Mouse (Mus musculus) limb, embryonic 12.5 days (tissue): ENCODE data around the gene Nlgn1. TPM values are rescaled to one million over a fixed set of nuclear protein-coding genes. Genes with fewer than 3 reads are reported as not detected.

ENCODE experiments used
- ATAC-seq: fragments of 200-750 bp; cut with Nextera tagmentation; 2 replicates; pipeline ENCODE4 v1.8.0; 2017; ENCODE audit warnings: low read depth, moderate TSS enrichment; ENCODE audit not compliant: insufficient number of reproducible peaks, insufficient read depth, low FRiP score, low TSS enrichment
- H3K27ac ChIP-seq: fragments of 300-500 bp; sonication (generic); 2 replicates; pipeline ENCODE4 v1.5.1; 2016; ENCODE audit warnings: mild to moderate bottlenecking, moderate library complexity
- H3K27me3 ChIP-seq: fragments of 300-500 bp; sonication (generic); 2 replicates; pipeline ENCODE4 v1.6.1; 2016; ENCODE audit warnings: mild to moderate bottlenecking, moderate library complexity
- H3K36me3 ChIP-seq: fragments of 300-500 bp; sonication (generic); 2 replicates; pipeline ENCODE4 v1.6.1; 2016; ENCODE audit warnings: mild to moderate bottlenecking, moderate library complexity
- H3K4me1 ChIP-seq: fragments of 300-500 bp; sonication (generic); replicated peaks from 2 replicates; pipeline ENCODE4 v1.6.1; 2016
- H3K4me2 ChIP-seq: fragments of 300-500 bp; sonication (generic); 2 replicates; pipeline ENCODE4 v1.6.1; 2016; ENCODE audit warnings: mild to moderate bottlenecking, moderate library complexity
- H3K4me3 ChIP-seq: fragments of 300-500 bp; sonication (generic); replicated peaks from 2 replicates; pipeline ENCODE4 v1.5.1; 2016; ENCODE audit warnings: mild to moderate bottlenecking
- H3K9ac ChIP-seq: fragments of 300-500 bp; sonication (generic); replicated peaks from 2 replicates; pipeline ENCODE4 v1.6.1; 2016; ENCODE audit warnings: mild to moderate bottlenecking, moderate library complexity
- H3K9me3 ChIP-seq: fragments of 300-500 bp; sonication (generic); 2 replicates; pipeline ENCODE4 v1.6.1; 2016; ENCODE audit warnings: mild to moderate bottlenecking, moderate library complexity
- WGBS: fragments of 180-500 bp; shearing (Covaris S2); methylation state at CpG from one replicate; pipeline ENCODE4 v1.1.7; 2016; 5-methylcytosine and 5-hydroxymethylcytosine counted together
- polyA plus RNA-seq: library from polyadenylated mRNA; unstranded; fragments of >200 nt; fragmentation: Nextera tagmentation; extraction: Ambion mirVana; gene quantifications from 2 replicates; pipeline ENCODE4 v1.2.1, GENCODE M21; 2016

Gene Nlgn1
- polyA plus RNA-seq, 1 experiment from 2014 or later = 0.53 TPM

DNA sequence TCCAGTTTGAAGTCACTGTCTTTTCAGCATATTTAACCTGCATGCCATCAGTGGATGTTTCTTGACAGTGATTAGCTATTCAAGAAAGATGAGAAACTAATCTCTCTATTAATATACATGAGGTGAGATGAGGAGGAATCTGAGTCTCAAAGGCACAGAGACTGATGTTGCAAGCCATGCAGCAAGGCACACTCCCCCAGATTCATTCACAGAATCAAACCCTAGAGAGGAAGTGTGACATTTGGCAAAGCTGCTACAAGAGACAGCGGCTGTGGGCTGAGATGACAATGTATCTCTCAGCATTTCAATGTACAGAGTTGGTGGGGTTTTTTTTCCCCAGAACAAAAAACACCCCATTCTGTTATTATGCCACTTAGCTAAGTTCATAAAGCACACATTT, 885.1 kb downstream of the Nlgn1 start:
- Histone ChIP-seq H3K27me3 (no peaks in the 10 kb centered on the region), H3K36me3 (no peaks in the 10 kb centered on the region), H3K4me2 (no peak overlapping the region), H3K9ac (no peak overlapping the region), H3K9me3 (no peaks in the 10 kb centered on the region), H3K4me3 (no peak overlapping the region), H3K4me1 (no peaks in the 10 kb centered on the region), H3K27ac (no peak overlapping the region)
- 85% methylated on average over 1 of the region's 1 CpGs for WGBS
- no peak for ATAC-seq

- H3K4me1 ChIP-seq = no peaks in the 10 kb centered on the region
- ATAC-seq = peak; percentile 37; the same call in 1 of the 2 replicates
- no peaks in the 10 kb centered on the region for H3K36me3 ChIP-seq
- no peak overlapping the region for H3K27ac ChIP-seq
- H3K9me3 ChIP-seq = no peaks in the 10 kb centered on the region
- H3K4me3 ChIP-seq = no peak overlapping the region
- H3K4me2 ChIP-seq = no peak overlapping the region
- WGBS = 31% methylated on average over 3 of the region's 3 CpGs
- no peaks in the 10 kb centered on the region for H3K27me3 ChIP-seq
- H3K9ac ChIP-seq = no peak overlapping the region
These were observed 888.6 kb downstream of the Nlgn1 start for GRCm38 (mm10) chr3:25443657-25444056.

- H3K36me3 ChIP-seq = no peaks in the 10 kb centered on the region
- H3K4me3 ChIP-seq = no peak overlapping the region
- H3K27me3 ChIP-seq = no peaks in the 10 kb centered on the region
- WGBS = 97% methylated on average over 1 of the region's 1 CpGs
- H3K4me2 ChIP-seq = no peak overlapping the region
- H3K27ac ChIP-seq = no peak overlapping the region
- no peak overlapping the region for H3K9ac ChIP-seq
- H3K4me1 ChIP-seq = no peaks in the 10 kb centered on the region
- H3K9me3 ChIP-seq = no peaks in the 10 kb centered on the region
- no peak for ATAC-seq
These were observed 889.6 kb downstream of the Nlgn1 start for GRCm38 (mm10) chr3:25442617-25443016.

DNA sequence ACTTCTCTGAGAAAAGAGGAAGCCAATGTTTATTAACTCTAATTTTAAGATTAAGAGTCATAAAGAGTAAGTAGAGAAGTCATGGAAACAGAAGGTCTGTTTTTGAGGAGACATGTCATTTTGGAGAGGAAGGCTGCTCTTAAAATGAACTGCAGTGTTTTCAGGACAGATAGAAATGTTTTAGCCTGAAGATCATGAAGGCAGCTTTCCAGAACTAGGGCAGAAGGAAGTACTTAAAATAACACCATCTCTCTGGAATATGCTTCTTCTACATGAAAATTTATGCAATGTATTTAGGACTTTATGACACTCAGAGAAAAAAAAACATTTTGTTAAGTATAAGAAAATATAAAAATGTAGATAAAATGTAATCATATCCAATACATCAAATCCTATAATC, 905.3 kb downstream of the Nlgn1 start:
- Histone ChIP-seq H3K27ac (no peak overlapping the region), H3K4me3 (no peak overlapping the region), H3K36me3 (no peaks in the 10 kb centered on the region), H3K9me3 (no peaks in the 10 kb centered on the region), H3K4me1 (no peaks in the 10 kb centered on the region), H3K9ac (no peak overlapping the region), H3K4me2 (no peak overlapping the region), H3K27me3 (no peaks in the 10 kb centered on the region)
- ATAC-seq = no peak

DNA sequence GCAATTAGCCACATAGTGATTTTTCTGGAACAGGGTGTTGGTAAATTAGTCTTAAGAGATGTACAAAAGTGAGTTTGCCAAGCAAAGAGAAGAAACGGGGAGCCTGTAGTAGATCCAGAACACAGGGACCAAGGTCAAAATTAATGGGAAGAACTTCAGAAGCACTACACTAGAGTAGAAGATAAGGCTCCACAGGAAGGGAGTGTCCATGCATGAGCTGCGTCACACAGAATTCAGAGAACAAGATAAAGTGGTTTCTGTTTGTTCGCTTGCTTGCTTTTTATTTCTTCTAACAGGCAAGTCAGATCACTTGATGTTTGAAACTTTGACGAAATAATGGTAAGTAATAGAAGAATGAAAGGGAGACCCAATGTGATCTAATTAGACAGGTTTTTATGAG, 920.3 kb downstream of the Nlgn1 start:
- Histone ChIP-seq H3K4me2 (no peak overlapping the region), H3K4me3 (no peak overlapping the region), H3K9me3 (no peaks in the 10 kb centered on the region), H3K9ac (no peak overlapping the region), H3K36me3 (no peaks in the 10 kb centered on the region), H3K4me1 (no peaks in the 10 kb centered on the region), H3K27ac (no peak overlapping the region), H3K27me3 (no peaks in the 10 kb centered on the region)
- WGBS = 80% methylated on average over 4 of the region's 4 CpGs
- no peak for ATAC-seq
